Mouse (Mus musculus) thymus, postnatal 4 days (tissue): Measurements from ENCODE around the gene Adh4.
A peak's percentile ranks its signal among the peaks of the same experiment; 100 is the strongest.
"Not testable (repeated sequence)": the region's sequence is repeated elsewhere in the genome, so short reads cannot be mapped to it uniquely, and the experiment has no call there.

Experiments used
- DNase-seq: peaks from one replicate; pipeline ENCODE4 v3.0.0; 2021

The Adh4 gene

DNA sequence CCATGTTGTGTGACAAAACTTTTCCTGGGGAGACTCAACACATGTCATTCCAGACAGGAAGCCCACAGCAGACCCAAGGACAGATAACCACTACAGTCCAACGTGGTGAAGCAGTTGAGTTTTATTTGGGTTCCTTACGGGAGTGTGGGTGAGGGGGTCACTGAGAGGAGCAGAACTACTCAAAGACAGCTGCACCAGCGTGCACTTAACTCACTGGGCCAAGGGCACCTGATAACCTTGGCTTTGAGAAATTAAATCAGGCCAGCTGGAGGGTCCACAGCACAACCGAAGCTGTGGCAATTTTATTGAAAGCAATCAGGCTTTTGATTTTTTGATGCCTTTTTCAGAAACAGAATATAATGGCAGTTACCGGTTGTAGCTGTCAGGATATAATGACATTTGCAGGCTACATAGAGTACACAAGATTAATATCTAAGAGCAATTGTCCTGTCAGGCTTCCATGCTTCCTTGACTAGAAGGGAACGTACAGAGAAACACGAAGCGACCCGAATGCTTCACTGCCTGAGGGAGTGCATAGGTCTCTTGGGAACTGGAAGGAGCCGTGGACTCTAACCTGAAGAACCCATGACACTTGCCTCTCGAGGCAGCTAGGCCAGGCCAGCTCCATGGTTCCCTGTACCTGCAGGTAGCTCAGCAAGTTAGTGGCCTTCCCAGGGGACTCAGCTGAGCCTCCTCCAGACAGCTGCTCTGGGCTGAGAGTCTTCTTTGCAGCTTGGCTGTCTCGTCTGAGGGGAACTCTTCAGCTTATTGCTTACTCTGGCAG, 33.0 kb downstream of the Adh4 start:
- DNase-seq = no peak

GRCm38 (mm10) chr3:138452169-138452568, 36.9 kb downstream of the Adh4 start:
- no peak for DNase-seq

DNA sequence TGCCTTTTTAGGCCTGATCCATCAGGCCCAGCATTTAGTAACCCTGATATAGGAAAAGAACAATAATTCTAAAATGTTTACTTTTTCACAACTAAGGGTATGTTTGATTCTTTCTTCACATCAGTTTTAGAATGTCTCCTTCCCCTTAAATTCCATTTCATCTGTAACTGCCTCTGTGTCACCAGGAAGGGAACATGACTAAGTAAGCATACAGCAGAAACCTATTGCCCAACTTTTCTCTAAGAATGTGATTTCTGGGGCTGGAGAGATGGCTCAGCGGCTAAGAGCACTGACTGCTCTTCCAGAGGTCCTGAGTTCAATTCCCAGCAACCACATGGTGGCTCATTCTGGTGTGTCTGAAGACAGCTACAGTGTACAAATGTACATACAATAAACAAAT, 39.0 kb downstream of the Adh4 start:
- DNase-seq = no peak

DNA sequence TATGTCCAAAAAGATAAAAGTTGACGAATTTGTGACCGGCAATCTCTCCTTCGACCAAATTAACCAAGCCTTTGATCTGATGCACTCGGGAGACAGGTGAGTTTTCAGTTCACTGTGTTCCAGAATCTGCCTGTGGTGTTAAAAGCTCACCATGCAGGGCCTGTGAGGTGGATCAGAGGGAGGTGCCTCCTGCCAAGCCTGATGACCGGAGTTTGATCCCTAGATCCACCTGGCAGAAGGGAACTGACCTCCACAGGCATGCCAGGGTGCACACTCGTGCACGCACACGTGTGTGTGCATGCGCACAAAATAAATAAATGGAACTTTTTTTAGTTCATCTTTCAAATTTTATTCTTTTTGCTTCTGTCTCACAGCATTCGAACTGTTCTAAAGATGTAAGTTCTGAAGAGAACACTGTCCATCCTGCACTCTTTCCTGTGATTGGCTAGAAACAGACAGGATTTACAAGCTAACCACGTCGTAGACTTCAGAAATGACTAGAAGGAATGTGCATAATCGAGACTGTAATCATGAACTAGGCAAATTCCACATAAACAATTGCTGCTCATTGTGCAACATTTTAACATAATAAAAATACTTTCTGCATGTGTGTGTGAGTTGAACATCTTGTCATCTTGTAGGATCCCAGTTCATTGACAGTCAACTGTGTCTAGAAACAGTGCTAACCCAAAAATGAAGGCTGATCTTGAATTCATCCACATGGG, 39.6 kb downstream of the Adh4 start:
- no peak for DNase-seq

- DNase-seq = no peak
Observed at GRCm38 (mm10) chr3:138458441-138458840, 43.2 kb downstream of the Adh4 start.

GRCm38 (mm10) chr3:138460260-138460659, 45.0 kb downstream of the Adh4 start:
- no peak for DNase-seq

DNA sequence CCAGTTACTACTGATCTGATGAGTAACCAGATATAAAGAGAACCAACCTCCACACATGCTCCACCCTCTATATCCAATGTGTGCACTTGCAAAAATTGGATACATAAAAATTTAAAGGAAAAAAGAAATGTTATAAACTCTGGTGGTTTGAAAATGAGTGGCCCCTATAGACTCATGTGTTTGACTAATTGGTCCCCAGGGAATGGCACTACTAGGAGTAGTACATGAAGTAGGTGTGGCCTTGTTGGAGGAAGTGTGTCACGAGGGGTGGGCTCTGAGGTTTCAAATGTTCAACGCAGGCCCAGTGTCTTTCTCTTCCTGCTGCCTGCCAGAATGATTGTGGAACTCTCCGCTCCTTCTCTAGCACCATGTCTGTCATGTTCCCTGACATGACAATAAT, 46.6 kb downstream of the Adh4 start:
- DNase-seq = no peak

DNA sequence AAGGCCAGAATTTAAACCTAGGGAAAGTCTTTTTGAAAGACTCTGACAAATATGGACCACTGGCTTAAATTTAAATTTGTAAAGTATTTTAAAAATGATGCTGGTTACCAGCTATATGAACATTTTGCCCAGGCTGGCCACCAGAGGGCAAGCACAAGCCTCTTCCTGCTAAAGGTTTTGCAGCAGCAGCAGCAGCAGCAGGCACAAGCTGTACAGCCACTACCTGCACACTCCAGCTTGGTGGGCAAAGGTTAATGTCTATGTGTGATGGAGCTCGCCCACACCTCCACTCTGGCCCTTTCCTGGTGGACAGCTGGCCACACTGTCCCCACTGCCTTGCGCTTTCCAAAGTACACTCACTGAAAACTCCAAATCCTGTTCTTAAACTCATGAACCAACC, 47.9 kb downstream of the Adh4 start:
- peak; percentile 61 for DNase-seq

GRCm38 (mm10) chr3:138463807-138464206, 48.5 kb downstream of the Adh4 start:
- DNase-seq = no peak

DNA sequence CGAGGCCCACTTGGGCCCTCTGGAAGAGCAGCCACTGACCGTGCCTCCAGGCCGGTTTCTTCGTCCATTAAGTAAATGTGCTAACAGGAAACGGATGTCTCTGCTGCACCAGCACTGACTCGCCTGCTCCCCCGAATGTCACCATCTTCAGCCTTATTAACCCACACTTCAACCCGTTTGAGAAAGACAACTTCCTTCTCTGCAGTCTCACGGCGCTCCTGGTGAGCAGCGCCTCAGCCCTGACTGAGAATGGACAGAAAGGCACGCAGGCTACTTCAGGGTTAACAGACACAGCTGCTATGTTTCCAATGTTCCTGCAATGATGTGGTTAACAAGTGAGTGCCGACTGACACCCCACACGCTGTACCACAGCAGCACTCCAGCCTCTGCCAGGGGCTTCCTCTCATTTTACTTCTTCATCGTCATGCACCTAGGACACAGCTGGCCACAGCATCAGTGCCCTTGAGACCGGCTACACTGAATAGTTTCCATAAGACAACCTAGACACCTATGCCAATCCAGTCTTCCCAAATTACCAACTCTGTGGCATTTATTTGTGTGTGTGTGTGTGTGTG, 49.4 kb downstream of the Adh4 start:
- no peak for DNase-seq

DNA sequence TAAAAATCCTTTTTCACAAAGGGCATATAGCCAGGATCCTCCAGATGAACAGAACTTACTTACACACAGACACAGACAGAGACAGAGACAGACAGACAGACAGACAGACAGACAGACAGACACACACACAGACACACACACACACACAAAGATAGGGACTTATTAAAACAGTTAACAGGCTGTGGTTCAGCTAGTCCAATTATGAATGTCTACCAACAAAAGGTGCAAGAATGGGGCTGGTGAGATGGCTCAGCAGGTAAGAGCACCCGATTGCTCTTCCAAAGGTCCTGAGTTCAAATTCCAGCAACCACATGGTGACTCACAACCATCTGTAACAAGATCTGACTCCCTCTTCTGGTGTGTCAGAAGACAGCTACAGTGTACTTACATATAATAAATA, 51.4 kb downstream of the Adh4 start:
- not testable (repeated sequence) for DNase-seq

DNA sequence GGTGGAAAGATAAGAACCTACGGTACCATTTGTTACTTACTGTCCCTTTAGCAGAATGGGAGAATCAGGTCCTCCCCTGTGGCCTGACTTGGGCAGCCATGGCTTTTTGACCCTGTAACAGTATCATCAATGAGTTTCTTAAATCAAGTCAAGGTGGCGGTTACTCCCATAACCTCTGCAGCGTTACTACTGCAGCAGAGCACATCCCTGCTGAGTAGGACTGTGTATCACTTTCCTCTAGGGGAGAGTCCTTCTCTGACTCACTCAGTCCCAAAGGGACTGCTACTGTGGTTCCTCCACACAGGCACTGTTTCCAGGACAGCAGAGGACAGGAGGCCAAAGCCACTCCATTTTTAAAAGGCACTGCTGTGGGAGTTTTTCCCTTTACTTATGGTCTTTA, 55.8 kb downstream of the Adh4 start:
- no peak for DNase-seq

- no peak for DNase-seq
Observed at GRCm38 (mm10) chr3:138479489-138479888, 64.2 kb downstream of the Adh4 start.
